In the genomic region with DNA sequence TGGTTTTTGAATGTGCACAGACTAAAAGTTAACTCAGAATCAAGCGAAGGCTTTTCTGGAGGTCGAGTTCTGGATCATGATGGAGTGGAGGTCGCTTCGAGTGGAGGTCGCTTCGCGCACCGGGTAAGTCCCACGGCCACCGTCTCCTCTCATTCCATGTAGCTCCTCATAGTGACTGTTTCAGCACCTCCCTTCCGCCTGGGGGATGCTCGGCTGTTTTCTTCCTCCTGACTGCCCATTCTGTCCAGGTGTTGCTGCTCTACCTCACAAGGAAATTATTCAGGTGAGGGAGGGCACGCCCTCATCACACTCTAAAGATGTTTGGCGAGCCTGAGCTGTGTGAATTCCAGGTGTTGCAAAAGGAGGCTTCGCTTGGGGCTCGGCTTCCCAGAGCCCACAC, we compare ENCODE assay signal across 20 mouse cellular contexts. TPM values are rescaled to one million over a fixed set of nuclear protein-coding genes. Genes with fewer than 3 reads are reported as not detected.
DNase-seq lines count a peak whose midpoint lies in the region.
"Had no signal": no experiment of that assay in that cellular context is flagged by ENCODE, and none has a peak within 500 bp of the region (broad histone marks: within the 10 kb centered on the region; RNA-seq: fewer than 3 reads in every experiment).

No protein-coding gene starts in this region.

- peak; percentile 81 for DNase-seq in heart, adult 11 months
- no peak for DNase-seq in heart, postnatal 14 days
- peak; percentile 1 for DNase-seq in layer of hippocampus, adult 11-12 months (ENCODE audit: low spot score)
- DNase-seq in layer of hippocampus, adult 9-11 months, result no peak
- DNase-seq in lung, postnatal 10 days, result peak; percentile 2
- DNase-seq in lung, adult 18-20 months, result no peak
- peak; percentile 12 to 57 for DNase-seq in urinary bladder, postnatal 4 days (ENCODE audit: low spot score in 2 of 2)
- DNase-seq in urinary bladder, postnatal 36 days (ENCODE audit: low spot score in 2 of 2), result no peak
- DNase-seq: adrenal gland, postnatal 25 days; cerebellum, adult 11 months; gastrocnemius, postnatal 36 days; kidney, adult 2 months; kidney, postnatal 36 days; left cerebral cortex, postnatal 4 days; liver; right cerebral cortex, postnatal 14 days; thymus, postnatal 14 days had no signal

- intact Hi-C loops in heart, postnatal 14 days (cut with DNase I), result no loop called here

RNA-seq across cellular contexts. Expression of a gene that starts 4.3 kb away (rescaled TPM):
- total RNA-seq in heart, postnatal 14 days (2021), result 10 to 100 TPM in 1 of 2 experiments, 1 to 10 TPM in 1; 3.2 to 10.4 TPM
- total RNA-seq: adrenal gland, postnatal 25 days; megakaryocyte progenitor cell, adult 5-6 weeks had no signal

RNA-seq across cellular contexts. Expression of a gene that starts 36.6 kb away (rescaled TPM):
- total RNA-seq in heart, postnatal 14 days (2021), result 1 to 10 TPM in 1 of 2 experiments, under 1 TPM in 1; 0.71 to 2.8 TPM
- total RNA-seq: G1E; layer of hippocampus, postnatal 25 days; megakaryocyte progenitor cell, adult 5-6 weeks had no signal

RNA-seq across cellular contexts. Expression of a gene that starts 36.6 kb away (rescaled TPM):
- total RNA-seq in heart, postnatal 14 days (2021), result 10 to 100 TPM; 81.6 to 88.1 TPM

Comparison
In these comparisons a context has a peak if more than half of its experiments do, and no peak if none do; other contexts are left out.
1. DNase-seq: peak in heart, adult 11 months (single experiment), layer of hippocampus, adult 11-12 months (single experiment), lung, postnatal 10 days (single experiment) and urinary bladder, postnatal 4 days (2 of 2); none in heart, postnatal 14 days (0 of 2), layer of hippocampus, adult 9-11 months (single experiment), lung, adult 18-20 months (0 of 2) and urinary bladder, postnatal 36 days (0 of 2).